Mouse (Mus musculus) brain, embryonic 14.5 days (tissue): ENCODE measurements around the gene Ube2d3.

Source experiments
- CTCF ChIP-seq: fragments of 200-500 bp; IDR thresholded peaks from 2 replicates; pipeline ENCODE4 v1.5.1; 2012; ENCODE audit warnings: inconsistent platforms, mild to moderate bottlenecking, moderate library complexity, borderline replicate concordance; ENCODE audit not compliant: insufficient read depth, insufficient read length; ENCODE audit errors: extremely low read depth
- POLR2A ChIP-seq: fragments of 200-500 bp; IDR thresholded peaks from 2 replicates; pipeline ENCODE4 v1.6.1; 2012; ENCODE audit warnings: mild to moderate bottlenecking, inconsistent platforms, borderline replicate concordance; ENCODE audit not compliant: poor library complexity, insufficient read depth, insufficient read length, severe bottlenecking; ENCODE audit errors: extremely low read depth

DNA sequence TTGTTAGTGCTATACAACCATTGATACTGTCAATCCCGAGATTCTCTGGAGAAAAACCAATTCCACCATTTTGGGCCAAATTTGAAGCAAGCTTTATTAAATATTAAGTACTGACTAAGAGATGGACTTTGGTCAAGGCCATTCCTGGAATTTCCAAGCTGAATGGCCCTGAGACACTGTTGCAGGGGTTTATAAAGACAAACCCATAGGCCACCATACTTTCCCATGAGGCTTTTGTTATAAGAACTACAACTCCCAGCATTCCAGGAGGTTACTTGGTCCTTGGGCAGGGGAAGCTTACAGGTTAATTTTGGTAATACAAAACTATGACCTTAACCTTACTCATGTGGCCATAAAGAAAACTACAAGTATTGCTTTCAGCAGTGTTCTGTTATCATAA, 70.2 kb downstream of the Ube2d3 start:
- TF ChIP-seq CTCF (no peak), POLR2A (no peak)
